Mouse (Mus musculus) MEL (cell line): ENCODE data around the gene Gcm1. TPM values are rescaled to one million over a fixed set of nuclear protein-coding genes. Genes with fewer than 3 reads are reported as not detected.

Experiments
- DNase-seq: peaks from one replicate; pipeline ENCODE4 v3.0.0; 2011; ENCODE audit warnings: low read depth, low spot score
- H3K27ac ChIP-seq: 2 replicates; pipeline ENCODE4 v1.5.1; 2012; ENCODE audit warnings: low read depth, mild to moderate bottlenecking, control low read depth, low read length, moderate library complexity; ENCODE audit not compliant: control insufficient read depth
- H3K27me3 ChIP-seq, 2 experiments: fragments of 150-350 bp in 1 of 2; sonication (generic) in 1 of 2; 2 replicates each; pipeline ENCODE4 v1.6.1; 2012; ENCODE audit warnings: low read length in 2 of 2, mild to moderate bottlenecking in 2 of 2, improper control_type of control experiment in 1 of 2, moderate library complexity in 1 of 2; ENCODE audit not compliant: insufficient read depth in 2 of 2, control insufficient read depth in 1 of 2
- H3K36me3 ChIP-seq, 2 experiments: 2 replicates each; pipeline ENCODE4 v1.6.1; 2012 to 2014; ENCODE audit warnings: low read length in 2 of 2, improper control_type of control experiment in 1 of 2, inconsistent platforms in 1 of 2, mild to moderate bottlenecking in 1 of 2; ENCODE audit not compliant: insufficient read depth in 2 of 2, control insufficient read depth in 1 of 2
- H3K4me1 ChIP-seq, 2 experiments: fragments of 150-350 bp in 1 of 2; sonication (generic) in 1 of 2; 2 replicates each; pipeline ENCODE4 v1.6.1; 2012; ENCODE audit warnings: low read length in 2 of 2, improper control_type of control experiment in 1 of 2, mild to moderate bottlenecking in 1 of 2; ENCODE audit not compliant: insufficient read depth in 2 of 2, control insufficient read depth in 1 of 2
- H3K4me3 ChIP-seq, 2 experiments: fragments of 150-350 bp in 1 of 2; sonication (generic) in 1 of 2; 2 replicates each; pipeline ENCODE4 v1.5.1; 2012; ENCODE audit warnings: low read depth in 2 of 2, low read length in 2 of 2, mild to moderate bottlenecking in 2 of 2, moderate library complexity in 2 of 2, control low read depth in 1 of 2, improper control_type of control experiment in 1 of 2; ENCODE audit not compliant: control insufficient read depth in 1 of 2, insufficient read depth in 1 of 2
- H3K79me2 ChIP-seq: 2 replicates; pipeline ENCODE4 v1.6.1; 2012; ENCODE audit warnings: mild to moderate bottlenecking, low read length, moderate library complexity; ENCODE audit not compliant: control insufficient read depth, poor library complexity, insufficient read depth
- H3K9ac ChIP-seq: 2 replicates; pipeline ENCODE4 v1.6.1; 2012; ENCODE audit warnings: low read depth, mild to moderate bottlenecking, control low read depth, low read length, moderate library complexity; ENCODE audit not compliant: control insufficient read depth, poor library complexity, severe bottlenecking
- H3K9me3 ChIP-seq: fragments of 150-350 bp; sonication (generic); replicated peaks from 2 replicates; pipeline ENCODE4 v1.6.1; 2012; ENCODE audit warnings: mild to moderate bottlenecking, low read length, improper control_type of control experiment, moderate library complexity; ENCODE audit not compliant: insufficient read depth
- BHLHE40 ChIP-seq: IDR thresholded peaks from 2 replicates; pipeline ENCODE4 v1.6.1; 2012; ENCODE audit warnings: low read depth, mild to moderate bottlenecking, inconsistent platforms, low read length, improper control_type of control experiment, borderline replicate concordance
- CHD1 ChIP-seq: IDR thresholded peaks from 2 replicates; pipeline ENCODE4 v1.6.1; 2012; ENCODE audit warnings: low read depth, mild to moderate bottlenecking, inconsistent platforms, low read length, improper control_type of control experiment
- CHD2 ChIP-seq: IDR thresholded peaks from 2 replicates; pipeline ENCODE4 v1.6.1; 2011; ENCODE audit warnings: low read length, improper control_type of control experiment
- CTCF ChIP-seq, 3 experiments: IDR thresholded peaks in 2 of 3; conservative IDR thresholded peaks in 1 of 3; 2 replicates each; pipeline ENCODE4 v1.5.1; 2011 to 2012; ENCODE audit warnings: low read length in 3 of 3, low read depth in 2 of 3, mild to moderate bottlenecking in 2 of 3, improper control_type of control experiment in 1 of 3, inconsistent platforms in 1 of 3, mixed read lengths in 1 of 3, moderate library complexity in 1 of 3; ENCODE audit not compliant: control insufficient read depth in 1 of 3, insufficient read depth in 1 of 3, poor library complexity in 1 of 3, severe bottlenecking in 1 of 3
- E2F4 ChIP-seq: IDR thresholded peaks from 2 replicates; pipeline ENCODE4 v1.6.1; 2011; ENCODE audit warnings: low read depth, low read length, improper control_type of control experiment, borderline replicate concordance
- ELF1 ChIP-seq: IDR thresholded peaks from 2 replicates; pipeline ENCODE4 v1.6.1; 2014; ENCODE audit warnings: low read depth, mild to moderate bottlenecking, inconsistent platforms, low read length, improper control_type of control experiment, moderate library complexity
- EP300 ChIP-seq, 2 experiments: IDR thresholded peaks; 2 replicates each; pipeline ENCODE4 v1.6.1; 2011; ENCODE audit warnings: improper control_type of control experiment in 2 of 2, low read length in 2 of 2, low read depth in 1 of 2, mild to moderate bottlenecking in 1 of 2
- ETS1 ChIP-seq: IDR thresholded peaks from 2 replicates; pipeline ENCODE4 v1.6.1; 2012; ENCODE audit warnings: low read depth, mild to moderate bottlenecking, inconsistent platforms, low read length, improper control_type of control experiment, moderate library complexity
- GABPA ChIP-seq: IDR thresholded peaks from 2 replicates; pipeline ENCODE4 v1.6.1; 2012; ENCODE audit warnings: low read depth, mild to moderate bottlenecking, inconsistent platforms, low read length, improper control_type of control experiment, moderate library complexity
- GATA1 ChIP-seq: IDR thresholded peaks from 2 replicates; pipeline ENCODE4 v1.6.1; 2011; ENCODE audit warnings: low read depth, low read length, improper control_type of control experiment
- HCFC1 ChIP-seq: IDR thresholded peaks from 2 replicates; pipeline ENCODE4 v1.6.1; 2012; ENCODE audit warnings: low read depth, mild to moderate bottlenecking, inconsistent platforms, low read length, improper control_type of control experiment, moderate library complexity
- JUND ChIP-seq: IDR thresholded peaks from 2 replicates; pipeline ENCODE4 v1.6.1; 2011; ENCODE audit warnings: low read depth, mild to moderate bottlenecking, improper control_type of control experiment, low read length
- KAT2A ChIP-seq: conservative IDR thresholded peaks from 2 replicates; pipeline ENCODE4 v1.6.1; 2012; ENCODE audit warnings: low read depth, low read length, improper control_type of control experiment, inconsistent platforms
- MAFK ChIP-seq: IDR thresholded peaks from 2 replicates; pipeline ENCODE4 v1.6.1; 2011; ENCODE audit warnings: low read depth, mild to moderate bottlenecking, low read length, improper control_type of control experiment, borderline replicate concordance
- MAX ChIP-seq: IDR thresholded peaks from 2 replicates; pipeline ENCODE4 v1.6.1; 2011; ENCODE audit warnings: low read length, improper control_type of control experiment
- MAZ ChIP-seq: IDR thresholded peaks from 2 replicates; pipeline ENCODE4 v1.6.1; 2012; ENCODE audit warnings: low read depth, mild to moderate bottlenecking, inconsistent platforms, low read length, improper control_type of control experiment
- MEF2A ChIP-seq: IDR thresholded peaks from 2 replicates; pipeline ENCODE4 v1.6.1; 2014; ENCODE audit warnings: low read depth, mild to moderate bottlenecking, inconsistent platforms, low read length, improper control_type of control experiment; ENCODE audit not compliant: poor library complexity, insufficient replicate concordance, severe bottlenecking; ENCODE audit errors: extremely low read depth
- MXI1 ChIP-seq: IDR thresholded peaks from 2 replicates; pipeline ENCODE4 v1.6.1; 2011; ENCODE audit warnings: mild to moderate bottlenecking, low read depth, low read length, improper control_type of control experiment
- MYB ChIP-seq: IDR thresholded peaks from 2 replicates; pipeline ENCODE4 v1.6.1; 2011; ENCODE audit warnings: mild to moderate bottlenecking, low read depth, low read length, improper control_type of control experiment
- MYC ChIP-seq: IDR thresholded peaks from 2 replicates; pipeline ENCODE4 v1.6.1; 2011; ENCODE audit warnings: low read depth, mild to moderate bottlenecking, low read length, improper control_type of control experiment, moderate library complexity
- NELFE ChIP-seq: IDR thresholded peaks from 2 replicates; pipeline ENCODE4 v1.6.1; 2011; ENCODE audit warnings: low read depth, low read length, improper control_type of control experiment
- NRF1 ChIP-seq: IDR thresholded peaks from 2 replicates; pipeline ENCODE4 v1.6.1; 2014; ENCODE audit warnings: low read depth, mild to moderate bottlenecking, inconsistent platforms, low read length, improper control_type of control experiment, moderate library complexity; ENCODE audit not compliant: poor library complexity, insufficient read depth, severe bottlenecking
- POLR2A ChIP-seq, 2 experiments: IDR thresholded peaks; 2 replicates each; pipeline ENCODE4 v1.6.1; 2011 to 2012; ENCODE audit warnings: low read length in 2 of 2, mild to moderate bottlenecking in 2 of 2, control low read depth in 1 of 2, improper control_type of control experiment in 1 of 2, low read depth in 1 of 2, moderate library complexity in 1 of 2; ENCODE audit not compliant: control insufficient read depth in 1 of 2, insufficient read depth in 1 of 2, poor library complexity in 1 of 2
- POLR2AphosphoS2 ChIP-seq: IDR thresholded peaks from 2 replicates; pipeline ENCODE4 v1.6.1; 2011; ENCODE audit warnings: low read length, improper control_type of control experiment
- POLR2AphosphoS5 ChIP-seq: IDR thresholded peaks from 2 replicates; pipeline ENCODE4 v1.6.1; 2012; ENCODE audit warnings: low read depth, borderline replicate concordance, mild to moderate bottlenecking, inconsistent platforms, low read length, moderate library complexity, mixed read lengths
- RCOR1 ChIP-seq: IDR thresholded peaks from 2 replicates; pipeline ENCODE4 v1.6.1; 2012; ENCODE audit warnings: low read depth, mild to moderate bottlenecking, inconsistent platforms, low read length, improper control_type of control experiment
- SIN3A ChIP-seq: IDR thresholded peaks from 2 replicates; pipeline ENCODE4 v1.6.1; 2012; ENCODE audit warnings: low read length, improper control_type of control experiment, inconsistent platforms
- SMC3 ChIP-seq: IDR thresholded peaks from 2 replicates; pipeline ENCODE4 v1.6.1; 2011; ENCODE audit warnings: low read depth, low read length, improper control_type of control experiment
- TAL1 ChIP-seq: IDR thresholded peaks from 2 replicates; pipeline ENCODE4 v1.6.1; 2012; ENCODE audit warnings: mild to moderate bottlenecking, inconsistent platforms, low read length, moderate library complexity, mixed read lengths
- TBP ChIP-seq: IDR thresholded peaks from 2 replicates; pipeline ENCODE4 v1.8.0; 2011; ENCODE audit warnings: low read depth, low read length, improper control_type of control experiment
- TCF12 ChIP-seq: IDR thresholded peaks from 2 replicates; pipeline ENCODE4 v1.6.1; 2014; ENCODE audit warnings: low read depth, mild to moderate bottlenecking, inconsistent platforms, low read length, improper control_type of control experiment, moderate library complexity
- UBTF ChIP-seq: IDR thresholded peaks from 2 replicates; pipeline ENCODE4 v1.6.1; 2012; ENCODE audit warnings: low read depth, mild to moderate bottlenecking, inconsistent platforms, low read length, improper control_type of control experiment, moderate library complexity, borderline replicate concordance; ENCODE audit not compliant: insufficient read depth
- USF1 ChIP-seq: IDR thresholded peaks from 2 replicates; pipeline ENCODE4 v1.6.1; 2014; ENCODE audit warnings: low read depth, mild to moderate bottlenecking, inconsistent platforms, low read length, improper control_type of control experiment, moderate library complexity
- USF2 ChIP-seq, 2 experiments: IDR thresholded peaks; 2 replicates each; pipeline ENCODE4 v1.6.1; 2011 to 2012; ENCODE audit warnings: improper control_type of control experiment in 2 of 2, low read length in 2 of 2, borderline replicate concordance in 1 of 2, inconsistent platforms in 1 of 2, low read depth in 1 of 2, mild to moderate bottlenecking in 1 of 2; ENCODE audit not compliant: insufficient read depth in 1 of 2
- ZC3H11A ChIP-seq: IDR thresholded peaks from 2 replicates; pipeline ENCODE4 v1.6.1; 2012; ENCODE audit warnings: low read depth, mild to moderate bottlenecking, inconsistent platforms, low read length, improper control_type of control experiment
- ZKSCAN1 ChIP-seq: IDR thresholded peaks from 2 replicates; pipeline ENCODE4 v1.6.1; 2012; ENCODE audit warnings: low read depth, mild to moderate bottlenecking, inconsistent platforms, low read length, improper control_type of control experiment, moderate library complexity
- ZMIZ1 ChIP-seq: IDR thresholded peaks from 2 replicates; pipeline ENCODE4 v1.6.1; 2012; ENCODE audit warnings: low read depth, mild to moderate bottlenecking, inconsistent platforms, low read length, improper control_type of control experiment, moderate library complexity
- ZNF384 ChIP-seq: IDR thresholded peaks from 2 replicates; pipeline ENCODE4 v1.6.1; 2012; ENCODE audit warnings: low read depth, mild to moderate bottlenecking, inconsistent platforms, low read length, improper control_type of control experiment
- polyA plus RNA-seq, 2 experiments: library from polyadenylated mRNA; stranded (reverse) in 1 of 2; unstranded in 1 of 2; fragments of >175 nt in 1 of 2; fragments of >200 nt in 1 of 2; gene quantifications; 2 replicates each; pipeline versions ENCODE4 v1.2.1 to v1.2.4; 2012; ENCODE audit warnings: low replicate concordance in 2 of 2, low read depth in 1 of 2; ENCODE audit not compliant: insufficient read length in 2 of 2, insufficient read depth in 1 of 2, missing spikeins in 1 of 2
- total RNA-seq: library from RNA; depleted of rRNA; stranded (reverse); fragments of 300-350 nt; gene quantifications from 2 replicates; pipeline ENCODE4 v1.2.3, GENCODE M21; 2012

Gene Gcm1
- total and polyA plus RNA-seq, 3 experiments = not detected

DNA sequence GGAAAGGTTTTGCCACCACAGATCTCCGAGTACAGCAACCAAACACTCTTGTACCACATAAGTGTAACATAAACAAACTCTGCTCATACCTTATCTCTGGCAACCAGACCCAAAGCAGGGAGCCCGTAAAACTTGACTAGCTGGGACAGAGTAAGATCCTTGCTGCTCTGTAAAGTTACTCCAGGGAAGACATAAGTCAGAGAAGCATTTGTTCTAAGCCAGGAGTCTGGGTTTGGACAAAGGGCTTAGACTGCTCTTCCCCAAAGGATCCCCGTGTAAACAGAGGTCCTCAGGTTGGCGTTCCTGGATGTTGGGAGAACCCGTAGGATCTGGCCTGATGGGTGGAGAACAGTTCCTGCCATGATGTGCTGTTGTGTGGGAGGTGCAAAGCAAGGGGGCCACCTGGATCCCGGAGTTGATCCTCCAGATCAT lies 53.8 kb downstream of the Gcm1 start:
- Histone ChIP-seq H3K79me2 (peaks cover 32% of the 10 kb centered on the region), H3K36me3 (peaks cover 6 to 51% of the 10 kb centered on the region in 2 experiments), H3K4me1 (peaks cover 17 to 40% of the 10 kb centered on the region in 2 experiments), H3K27me3 (no peaks in the 10 kb centered on the region), H3K9ac (peak overlapping the region; percentile 38), H3K27ac (peak overlapping the region; percentile 80), H3K4me3 (peak overlapping the region; percentile 21 to 30; a peak in 3 of 4 replicates), H3K9me3 (no peaks in the 10 kb centered on the region)
- DNase-seq = peak; percentile 85
- no peak for TF ChIP-seq POLR2AphosphoS2
- TF ChIP-seq TBP = no peak
- peak; percentile 65; the same call in 1 of the 2 replicates for TF ChIP-seq RCOR1
- no peak for TF ChIP-seq POLR2AphosphoS5
- peak; percentile 82 for TF ChIP-seq SIN3A
- TF ChIP-seq ZC3H11A = no peak
- no peak for TF ChIP-seq CHD2
- TF ChIP-seq MAX = no peak
- no peak for TF ChIP-seq ELF1
- peak; percentile 92 for TF ChIP-seq TAL1
- no peak for TF ChIP-seq NRF1
- no peak for TF ChIP-seq JUND
- no peak for TF ChIP-seq ZNF384
- TF ChIP-seq GATA1 = peak; percentile 89
- no peak for TF ChIP-seq GABPA
- no peak; the same call in 1 of the 2 replicates for TF ChIP-seq KAT2A
- no peak for TF ChIP-seq USF2 (IDR thresholded peaks at IDR 0.05; ENCODE audit: borderline replicate concordance in 1 of 2, insufficient read depth in 1 of 2, low read depth in 1 of 2, low read length in 2 of 2)
- TF ChIP-seq ZKSCAN1 = no peak
- TF ChIP-seq MXI1 = peak; percentile 30; the same call in 1 of the 2 replicates
- 0 out of 2 replicates have a peak, but pooled peaks have one; percentile 5 for TF ChIP-seq BHLHE40
- TF ChIP-seq CTCF (IDR thresholded peaks at IDR 0.05 in 2 of 3, conservative IDR thresholded peaks at IDR 0.05 in 1 of 3; ENCODE audit: control insufficient read depth in 1 of 3, insufficient read depth in 1 of 3, low read depth in 2 of 3, low read length in 3 of 3, poor library complexity in 1 of 3, severe bottlenecking in 1 of 3) = no peak
- no peak for TF ChIP-seq CHD1
- TF ChIP-seq POLR2A (IDR thresholded peaks at IDR 0.05; ENCODE audit: control insufficient read depth in 1 of 2, insufficient read depth in 1 of 2, low read depth in 1 of 2, low read length in 2 of 2, poor library complexity in 1 of 2) = no peak
- TF ChIP-seq MAZ = no peak
- TF ChIP-seq NELFE = no peak
- TF ChIP-seq ZMIZ1 = no peak
- no peak for TF ChIP-seq MYC
- no peak for TF ChIP-seq MAFK
- TF ChIP-seq ETS1 = peak; percentile 68; the same call in 1 of the 2 replicates
- TF ChIP-seq TCF12 = peak; percentile 90
- no peak for TF ChIP-seq UBTF
- peak; percentile 70 to 76; a peak in 3 of 4 replicates for TF ChIP-seq EP300 (IDR thresholded peaks at IDR 0.05; ENCODE audit: low read depth in 1 of 2, low read length in 2 of 2)
- TF ChIP-seq MYB = no peak
- no peak for TF ChIP-seq USF1
- TF ChIP-seq HCFC1 = no peak
- no peak for TF ChIP-seq MEF2A
- no peak for TF ChIP-seq SMC3
- TF ChIP-seq E2F4 = no peak
